In genomic region chr16:55819186-55819861, GRCm38 (mm10) we compare ENCODE assay signal across 9 mouse cellular contexts. TPM values are rescaled to one million over a fixed set of nuclear protein-coding genes. Genes with fewer than 3 reads are reported as not detected.
DNase-seq lines count a peak whose midpoint lies in the region; ATAC-seq and TF ChIP-seq lines count a peak whose summit lies in the region.
"Had no signal": no experiment of that assay in that cellular context is flagged by ENCODE, and none has a peak within 500 bp of the region (broad histone marks: within the 10 kb centered on the region; RNA-seq: fewer than 3 reads in every experiment).

No protein-coding gene starts in this region.

- no peak overlapping the region for H3K9ac ChIP-seq in forebrain, embryonic 15.5 days (replicated peaks)
- H3K9ac ChIP-seq in intestine, embryonic 14.5 days (ENCODE audit: low read length), result peak overlapping the region; percentile 90
- peak overlapping the region; percentile 85 for H3K9ac ChIP-seq in lung, embryonic 14.5 days
- H3K9ac ChIP-seq: midbrain, embryonic 12.5 days had no signal

- no peak for ATAC-seq in forebrain, embryonic 15.5 days (replicated peaks)
- ATAC-seq in intestine, embryonic 14.5 days (replicated peaks; ENCODE audit: low FRiP score, low TSS enrichment, low read depth), result no peak
- ATAC-seq in lung, embryonic 14.5 days (ENCODE audit: insufficient read depth), result no peak

- 42% methylated on average over 15 of the region's 15 CpGs for WGBS in forebrain, embryonic 15.5 days
- 40% methylated on average over 15 of the region's 15 CpGs for WGBS in intestine, embryonic 14.5 days
- WGBS in lung, embryonic 14.5 days, result 33% methylated on average over 15 of the region's 15 CpGs

- H3K9me3 ChIP-seq in forebrain, embryonic 15.5 days, result no peaks in the 10 kb centered on the region
- no peaks in the 10 kb centered on the region for H3K9me3 ChIP-seq in intestine, embryonic 14.5 days (ENCODE audit: control insufficient read depth, low read length)
- no peaks in the 10 kb centered on the region for H3K9me3 ChIP-seq in lung, embryonic 14.5 days (ENCODE audit: low read depth, low read length)
- H3K9me3 ChIP-seq: midbrain, embryonic 12.5 days had no signal

- peaks cover 23% of the 10 kb centered on the region for H3K36me3 ChIP-seq in forebrain, embryonic 15.5 days
- H3K36me3 ChIP-seq in intestine, embryonic 14.5 days (ENCODE audit: control insufficient read depth, insufficient read depth, low read length), result peaks cover 40% of the 10 kb centered on the region
- peaks cover 38% of the 10 kb centered on the region for H3K36me3 ChIP-seq in lung, embryonic 14.5 days (ENCODE audit: insufficient read depth)

- peak; percentile 34 for DNase-seq in layer of hippocampus, postnatal 10 days (ENCODE audit: low spot score in 2 of 2)
- DNase-seq in layer of hippocampus, adult 11-12 months (ENCODE audit: low spot score), result no peak
- peak; percentile 27 for DNase-seq in T-cell, adult 2 months (ENCODE audit: low spot score)
- DNase-seq in intestine, embryonic 14.5 days (ENCODE audit: low spot score), result peak; percentile 77
- peak; percentile 76 for DNase-seq in lung, embryonic 14.5 days
- peak; percentile 34 for DNase-seq in thymus, postnatal 4 days
- no peak for DNase-seq in layer of hippocampus, adult 8-10 months (ENCODE audit: low spot score in 2 of 2)

- TF ChIP-seq CTCF in lung, embryonic 14.5 days (IDR thresholded peaks at IDR 0.05; ENCODE audit: low read depth), result no peak

- H3K27ac ChIP-seq in forebrain, embryonic 15.5 days (replicated peaks), result no peak overlapping the region
- H3K27ac ChIP-seq in intestine, embryonic 14.5 days (ENCODE audit: low read depth), result peak overlapping the region; percentile 39; the same call in 1 of the 2 replicates
- peak overlapping the region; percentile 58 for H3K27ac ChIP-seq in lung, embryonic 14.5 days (ENCODE audit: low read depth)
- H3K27ac ChIP-seq: midbrain, embryonic 12.5 days had no signal

- H3K4me3 ChIP-seq in forebrain, embryonic 15.5 days, result no peak overlapping the region
- peak overlapping the region; percentile 85 for H3K4me3 ChIP-seq in intestine, embryonic 14.5 days (ENCODE audit: low read depth, low read length)
- peak overlapping the region; percentile 89 for H3K4me3 ChIP-seq in lung, embryonic 14.5 days (ENCODE audit: low read depth, low read length)
- H3K4me3 ChIP-seq: midbrain, embryonic 12.5 days had no signal

- H3K4me1 ChIP-seq in forebrain, embryonic 15.5 days, result peaks cover 20% of the 10 kb centered on the region
- H3K4me1 ChIP-seq in intestine, embryonic 14.5 days (replicated peaks; ENCODE audit: control insufficient read depth, insufficient read depth, low read length), result peaks cover 23% of the 10 kb centered on the region
- peaks cover 22% of the 10 kb centered on the region for H3K4me1 ChIP-seq in lung, embryonic 14.5 days (ENCODE audit: insufficient read depth)

- no peaks in the 10 kb centered on the region for H3K27me3 ChIP-seq in forebrain, embryonic 15.5 days
- H3K27me3 ChIP-seq in intestine, embryonic 14.5 days (replicated peaks; ENCODE audit: control insufficient read depth, insufficient read depth, low read length), result no peaks in the 10 kb centered on the region
- H3K27me3 ChIP-seq in lung, embryonic 14.5 days (ENCODE audit: insufficient read depth, low read length), result no peaks in the 10 kb centered on the region

- peak overlapping the region; percentile 14; the same call in 1 of the 2 replicates for H3K4me2 ChIP-seq in forebrain, embryonic 15.5 days (replicated peaks)
- peak overlapping the region; percentile 63 for H3K4me2 ChIP-seq in intestine, embryonic 14.5 days (ENCODE audit: low read length)
- peak overlapping the region; percentile 73 for H3K4me2 ChIP-seq in lung, embryonic 14.5 days

RNA-seq across cellular contexts. Expression of gene Nfkbiz, which starts 19.4 kb away (rescaled TPM):
- total RNA-seq in layer of hippocampus, postnatal 10 days (2021), result 1 to 10 TPM; 4.4 to 4.5 TPM
- polyA plus RNA-seq in forebrain, embryonic 15.5 days (2015; fragmentation: Nextera tagmentation; extraction: Ambion mirVana), result 1.2 and 1.4 TPM in 2 replicates
- 8.9 and 10.8 TPM in 2 replicates for polyA plus RNA-seq in intestine, embryonic 14.5 days (2014; fragmentation: Nextera tagmentation; extraction: Ambion mirVana)
- 5.8 and 6.3 TPM in 2 replicates for polyA plus RNA-seq in lung, embryonic 14.5 days (2014; fragmentation: Nextera tagmentation; extraction: Ambion mirVana)
- total RNA-seq in layer of hippocampus, adult 8-10 months (2022), result 1 to 10 TPM; 6.2 to 7.2 (median 6.5) TPM

Comparison
In these comparisons a context has a peak if more than half of its experiments do, and no peak if none do; other contexts are left out.
1. DNase-seq: peak in layer of hippocampus, postnatal 10 days (2 of 2), T-cell, adult 2 months (single experiment), intestine, embryonic 14.5 days (single experiment), lung, embryonic 14.5 days (single experiment) and thymus, postnatal 4 days (single experiment); none in layer of hippocampus, adult 11-12 months (single experiment) and layer of hippocampus, adult 8-10 months (0 of 2).
2. H3K4me2 ChIP-seq: peak in every context shown above with its lines; median percentile 73 in lung, embryonic 14.5 days; 63 in intestine, embryonic 14.5 days; 14 in forebrain, embryonic 15.5 days.